Comparison of ENCODE assay signal across 9 mouse cellular contexts in genomic region chr5:118619801-118620200, GRCm38 (mm10). TPM values are rescaled to one million over a fixed set of nuclear protein-coding genes. Genes with fewer than 3 reads are reported as not detected.
DNase-seq lines count a peak whose midpoint lies in the region; ATAC-seq and TF ChIP-seq lines count a peak whose summit lies in the region.
"Had no signal": no experiment of that assay in that cellular context is flagged by ENCODE, and none has a peak within 500 bp of the region (broad histone marks: within the 10 kb centered on the region; RNA-seq: fewer than 3 reads in every experiment).

No protein-coding gene starts in this region.

- ATAC-seq in heart, embryonic 12.5 days (ENCODE audit: insufficient number of reproducible peaks, low FRiP score), result no peak
- ATAC-seq in G1E (ENCODE audit: extremely low read depth, insufficient number of reproducible peaks, low FRiP score, poor library complexity, severe bottlenecking), result no peak
- ATAC-seq in forebrain, postnatal 0 days, result peak; percentile 45; the same call in 1 of the 2 replicates
- ATAC-seq in midbrain, embryonic 14.5 days (ENCODE audit: low FRiP score, low TSS enrichment), result no peak; the same call in 1 of the 2 replicates

- peaks cover 76% of the 10 kb centered on the region for H3K4me1 ChIP-seq in heart, embryonic 12.5 days (replicated peaks)
- peaks cover 29% of the 10 kb centered on the region for H3K4me1 ChIP-seq in G1E (ENCODE audit: insufficient read depth, low read depth, low read length)
- peaks cover 21% of the 10 kb centered on the region; the same call in 1 of the 2 replicates for H3K4me1 ChIP-seq in forebrain, postnatal 0 days (ENCODE audit: insufficient read depth)
- H3K4me1 ChIP-seq in midbrain, embryonic 14.5 days (ENCODE audit: control insufficient read depth, insufficient read depth, low read length), result peaks cover 49% of the 10 kb centered on the region

- WGBS in heart, embryonic 12.5 days, result 39% methylated on average over 7 of the region's 7 CpGs
- WGBS in forebrain, postnatal 0 days, result 41% methylated on average over 7 of the region's 7 CpGs
- 21% methylated on average over 7 of the region's 7 CpGs for WGBS in midbrain, embryonic 14.5 days

- H3K9me3 ChIP-seq in heart, embryonic 12.5 days (replicated peaks), result no peaks in the 10 kb centered on the region
- no peaks in the 10 kb centered on the region for H3K9me3 ChIP-seq in G1E (replicated peaks)
- no peaks in the 10 kb centered on the region for H3K9me3 ChIP-seq in forebrain, postnatal 0 days (ENCODE audit: low read length)
- no peaks in the 10 kb centered on the region for H3K9me3 ChIP-seq in midbrain, embryonic 14.5 days (ENCODE audit: control insufficient read depth, low read length)

- H3K4me3 ChIP-seq in heart, embryonic 12.5 days, result no peak overlapping the region
- 0 out of 2 replicates have a peak overlapping the region, but pooled peaks have one; percentile 11 for H3K4me3 ChIP-seq in G1E (ENCODE audit: low read depth, low read length)
- no peak overlapping the region for H3K4me3 ChIP-seq in forebrain, postnatal 0 days (ENCODE audit: low read depth, low read length)
- H3K4me3 ChIP-seq in midbrain, embryonic 14.5 days (replicated peaks; ENCODE audit: low read depth, low read length), result no peak overlapping the region

- no peak for DNase-seq in heart, adult 8-10 months (ENCODE audit: low spot score)
- DNase-seq in G1E (ENCODE audit: low spot score) (no peak), adipocyte (ENCODE audit: low spot score) (no peak)
- DNase-seq in forebrain, postnatal 0 days, result no peak
- peak; percentile 60 for DNase-seq in midbrain, embryonic 14.5 days
- DNase-seq in c-Kit-positive CD71-positive TER-119-positive erythroid progenitor cells, embryonic 14.5 days (ENCODE audit: low spot score), result no peak
- no peak for DNase-seq in adrenal gland, adult 8-10 months
- DNase-seq: adrenal gland, postnatal 10 days had no signal

- H3K36me3 ChIP-seq in heart, embryonic 12.5 days, result no peaks in the 10 kb centered on the region
- H3K36me3 ChIP-seq in G1E (replicated peaks), result peaks cover 53% of the 10 kb centered on the region
- no peaks in the 10 kb centered on the region for H3K36me3 ChIP-seq in forebrain, postnatal 0 days (ENCODE audit: insufficient read depth)
- H3K36me3 ChIP-seq in midbrain, embryonic 14.5 days (ENCODE audit: control insufficient read depth, insufficient read depth, low read length), result no peaks in the 10 kb centered on the region

- peak overlapping the region; percentile 3; the same call in 1 of the 2 replicates for H3K4me2 ChIP-seq in heart, embryonic 12.5 days
- H3K4me2 ChIP-seq in forebrain, postnatal 0 days (ENCODE audit: low read depth), result no peak overlapping the region
- peak overlapping the region; percentile 25; the same call in 1 of the 2 replicates for H3K4me2 ChIP-seq in midbrain, embryonic 14.5 days (ENCODE audit: low read length)

- no peaks in the 10 kb centered on the region for H3K27me3 ChIP-seq in heart, embryonic 12.5 days (replicated peaks)
- H3K27me3 ChIP-seq in G1E (ENCODE audit: insufficient read depth, low read length), result no peaks in the 10 kb centered on the region
- no peaks in the 10 kb centered on the region for H3K27me3 ChIP-seq in forebrain, postnatal 0 days (ENCODE audit: insufficient read depth, low read length)
- no peaks in the 10 kb centered on the region for H3K27me3 ChIP-seq in midbrain, embryonic 14.5 days (ENCODE audit: control insufficient read depth, insufficient read depth, low read length)

- H3K9ac ChIP-seq in heart, embryonic 12.5 days, result no peak overlapping the region
- no peak overlapping the region for H3K9ac ChIP-seq in forebrain, postnatal 0 days
- no peak overlapping the region for H3K9ac ChIP-seq in midbrain, embryonic 14.5 days (replicated peaks; ENCODE audit: low read length)

- H3K27ac ChIP-seq in heart, embryonic 12.5 days (ENCODE audit: poor library complexity, severe bottlenecking), result no peak overlapping the region
- no peak overlapping the region for H3K27ac ChIP-seq in forebrain, postnatal 0 days (ENCODE audit: low read depth, low read length)
- H3K27ac ChIP-seq in midbrain, embryonic 14.5 days (replicated peaks; ENCODE audit: low read depth, low read length), result peak overlapping the region; percentile 55

- TF ChIP-seq CTCF in G1E (IDR thresholded peaks at IDR 0.05; ENCODE audit: low read depth, low read length), result no peak
- no peak for TF ChIP-seq CTCF in forebrain, postnatal 0 days (IDR thresholded peaks at IDR 0.05; ENCODE audit: low read depth)

RNA-seq across cellular contexts. Expression of gene Med13l, which starts 59.3 kb away (rescaled TPM):
- polyA plus RNA-seq in heart, embryonic 12.5 days (2016; fragmentation: Nextera tagmentation; extraction: Ambion mirVana), result 10.0 and 10.8 TPM in 2 replicates
- total RNA-seq in heart, adult 8-10 months (2022), result 10 to 100 TPM; 22.2 to 35.0 (median 32.5) TPM
- total RNA-seq in G1E (2014; fragmentation: Nextera tagmentation), result 66.3 and 91.7 TPM in 2 replicates
- total RNA-seq in G1E (2017), result 14.9 and 16.8 TPM in 2 replicates
- 12.4 and 17.9 TPM in 2 replicates for polyA plus RNA-seq in G1E (2012)
- 27.9 and 31.0 TPM in 2 replicates for total RNA-seq in forebrain, postnatal 0 days (2014; rRNA removed)
- 9.1 and 12.5 TPM in 2 replicates for polyA plus RNA-seq in forebrain, postnatal 0 days (2015; fragmentation: Nextera tagmentation; extraction: Ambion mirVana)
- polyA plus RNA-seq in midbrain, embryonic 14.5 days (2014; fragmentation: Nextera tagmentation; extraction: Ambion mirVana), result 17.0 and 20.5 TPM in 2 replicates
- total RNA-seq in adrenal gland, adult 8-10 months (2022), result 10 to 100 TPM; 30.6 to 46.4 (median 40.2) TPM
